Mouse (Mus musculus) cerebellum, adult 2 months (tissue): ENCODE data around the gene Mrps21.

Experiments
- CTCF ChIP-seq: fragments of 200-500 bp; IDR thresholded peaks from 2 replicates; pipeline ENCODE4 v1.5.1; 2011; ENCODE audit warnings: low read depth, mild to moderate bottlenecking, control low read depth, low read length, moderate library complexity, borderline replicate concordance; ENCODE audit not compliant: insufficient read depth
- POLR2A ChIP-seq: fragments of 200-500 bp; IDR thresholded peaks from 2 replicates; pipeline ENCODE4 v1.6.1; 2011; ENCODE audit warnings: low read length, control low read depth, borderline replicate concordance; ENCODE audit not compliant: insufficient read depth

DNA sequence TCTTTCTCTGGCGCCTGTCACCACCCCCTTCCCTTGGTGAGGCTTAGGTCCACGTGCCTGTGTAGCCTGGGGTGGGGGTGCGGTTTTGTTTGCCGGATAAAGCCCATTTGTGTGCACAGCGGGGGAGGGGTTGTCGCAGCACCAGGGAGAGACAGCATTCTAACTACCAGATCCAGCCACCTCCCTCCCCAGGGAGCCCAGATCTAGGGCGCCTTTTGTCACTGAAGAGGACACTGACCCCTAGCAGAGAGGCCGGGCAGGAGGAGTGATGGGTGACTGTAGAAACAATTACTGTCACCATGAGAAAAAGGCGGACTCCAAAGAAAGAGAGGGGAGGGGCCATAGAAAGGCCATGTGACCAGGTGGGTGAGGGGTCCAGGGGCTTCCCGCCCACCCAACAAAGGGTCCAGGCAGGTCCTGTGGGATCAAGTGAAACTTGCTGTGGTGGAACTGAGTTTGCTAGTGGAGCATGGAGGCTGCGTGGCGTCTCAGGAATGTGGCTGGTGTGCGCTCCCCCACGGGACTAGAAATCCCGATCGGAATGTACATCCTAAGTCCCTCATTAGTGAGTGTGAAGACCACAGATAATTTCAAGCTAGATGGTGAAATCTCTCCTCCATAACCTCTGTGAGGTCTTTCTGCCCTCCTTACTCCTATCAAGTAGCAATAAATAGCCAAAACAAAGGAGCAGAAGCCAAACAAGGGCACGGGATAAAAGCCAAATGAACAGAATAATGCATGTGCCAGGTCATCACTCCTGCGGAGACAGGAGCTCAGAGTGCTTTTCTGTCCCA lies 34.0 kb upstream of the Mrps21 start:
- TF ChIP-seq CTCF (no peak), POLR2A (no peak)
